Mouse (Mus musculus) liver, postnatal 0 days (tissue): ENCODE data around the gene Nwd2.

Experiments
- CTCF ChIP-seq: sonication (generic); IDR thresholded peaks from 2 replicates; pipeline ENCODE4 v1.5.1; 2016; ENCODE audit warnings: antibody characterized with exemption, low read depth
- EP300 ChIP-seq: IDR thresholded peaks from 2 replicates; pipeline ENCODE4 v1.6.1; 2016; ENCODE audit warnings: antibody characterized with exemption, low read depth, mild to moderate bottlenecking

GRCm38 (mm10) chr5:63627832-63628530, 20.9 kb upstream of the Nwd2 start:
- no peak for TF ChIP-seq CTCF
- TF ChIP-seq EP300 = no peak
